Mouse (Mus musculus): ENCODE data around the gene Aip.

- TF ChIP-seq CTCF (IDR thresholded peaks at IDR 0.05; ENCODE audit: low read depth): no peak
- no peak for TF ChIP-seq EP300 (optimal IDR thresholded peaks at IDR 0.05)
These were observed 20.9 kb downstream of the Aip start for GRCm38 (mm10) chr19:4104675-4105194.

Measured in stomach, postnatal 0 days (tissue).